Mouse (Mus musculus) layer of hippocampus, adult 8-10 months (tissue): ENCODE measurements around the gene Per2. TPM values are rescaled to one million over a fixed set of nuclear protein-coding genes. Genes with fewer than 3 reads are reported as not detected.
A peak's percentile ranks its signal among the peaks of the same experiment; 100 is the strongest.

Experiments
- DNase-seq, 2 experiments: peaks; one replicate each; pipeline ENCODE4 v3.0.0; 2022; ENCODE audit warnings: low spot score in 2 of 2
- total RNA-seq, 4 experiments: library from RNA; stranded (reverse); gene quantifications; 2 replicates each; pipeline ENCODE4 v1.2.4; 2022

The Per2 gene
- total RNA-seq, 4 experiments from 2014 or later, result 20.4 to 37.6 (median 30.4) TPM

- no peak for DNase-seq
Measured at GRCm38 (mm10) chr1:91435606-91436130, 23.5 kb downstream of the Per2 start.

- no peak for DNase-seq
Measured at GRCm38 (mm10) chr1:91434905-91435304, 24.2 kb downstream of the Per2 start.

- DNase-seq, result no peak
Measured at GRCm38 (mm10) chr1:91430761-91431160, 28.4 kb downstream of the Per2 start.

- DNase-seq, result no peak
Measured at GRCm38 (mm10) chr1:91429212-91429611, 29.9 kb downstream of the Per2 start.

GRCm38 (mm10) chr1:91428614-91429013, 30.5 kb downstream of the Per2 start:
- peak; percentile 63 to 79 for DNase-seq

GRCm38 (mm10) chr1:91426397-91426796, 32.7 kb downstream of the Per2 start:
- no peak for DNase-seq

GRCm38 (mm10) chr1:91420601-91421065, 38.5 kb downstream of the Per2 start:
- no peak for DNase-seq

GRCm38 (mm10) chr1:91419862-91420600, 39.1 kb downstream of the Per2 start:
- no peak for DNase-seq

GRCm38 (mm10) chr1:91417991-91418390, 41.1 kb downstream of the Per2 start:
- no peak for DNase-seq

- DNase-seq, result no peak
Measured at GRCm38 (mm10) chr1:91415311-91415710, 43.8 kb downstream of the Per2 start.

GRCm38 (mm10) chr1:91414903-91415302, 44.2 kb downstream of the Per2 start:
- no peak for DNase-seq

GRCm38 (mm10) chr1:91413898-91414594, 45.1 kb downstream of the Per2 start, which contains the start of gene Hes6:
Gene Hes6, minus strand, starts transcription at chr1:91414038.
- DNase-seq, result peak; percentile 41 to 53

GRCm38 (mm10) chr1:91413536-91413897, 45.6 kb downstream of the Per2 start:
- DNase-seq, result no peak

- DNase-seq, result peak; percentile 89 to 91
Measured at GRCm38 (mm10) chr1:91413030-91413506, 46.1 kb downstream of the Per2 start.

- DNase-seq, result no peak
Measured at GRCm38 (mm10) chr1:91412286-91413029, 46.7 kb downstream of the Per2 start.

GRCm38 (mm10) chr1:91411631-91412285, 47.4 kb downstream of the Per2 start:
- no peak for DNase-seq

- no peak for DNase-seq
Measured at GRCm38 (mm10) chr1:91407819-91408218, 51.3 kb downstream of the Per2 start.

GRCm38 (mm10) chr1:91405406-91406169, 53.5 kb downstream of the Per2 start:
- no peak for DNase-seq

GRCm38 (mm10) chr1:91404976-91405375, 54.1 kb downstream of the Per2 start:
- no peak for DNase-seq
